Mouse (Mus musculus) hindbrain, embryonic 15.5 days (tissue): ENCODE measurements around the gene 9430015G10Rik. TPM values are rescaled to one million over a fixed set of nuclear protein-coding genes. Genes with fewer than 3 reads are reported as not detected.

Experiments used
- ATAC-seq: fragments of 200-750 bp; cut with Nextera tagmentation; 2 replicates; pipeline ENCODE4 v1.8.0; 2017; ENCODE audit warnings: low read depth, moderate number of reproducible peaks, moderate TSS enrichment; ENCODE audit not compliant: low FRiP score
- H3K27ac ChIP-seq: fragments of 300-500 bp; sonication (generic); replicated peaks from 2 replicates; pipeline ENCODE4 v1.5.1; 2015; ENCODE audit warnings: mild to moderate bottlenecking, inconsistent platforms
- H3K27me3 ChIP-seq: fragments of 300-500 bp; sonication (generic); 2 replicates; pipeline ENCODE4 v1.6.1; 2015; ENCODE audit warnings: control low read depth, inconsistent platforms
- H3K36me3 ChIP-seq: fragments of 300-500 bp; sonication (generic); 2 replicates; pipeline ENCODE4 v1.6.1; 2015; ENCODE audit warnings: control low read depth, inconsistent platforms
- H3K4me1 ChIP-seq: fragments of 300-500 bp; sonication (generic); replicated peaks from 2 replicates; pipeline ENCODE4 v1.6.1; 2015; ENCODE audit warnings: control low read depth, inconsistent platforms
- H3K4me2 ChIP-seq: fragments of 300-500 bp; sonication (generic); 2 replicates; pipeline ENCODE4 v1.6.1; 2015; ENCODE audit warnings: moderate library complexity, mild to moderate bottlenecking, inconsistent platforms
- H3K4me3 ChIP-seq: fragments of 300-500 bp; sonication (generic); 2 replicates; pipeline ENCODE4 v1.5.1; 2015; ENCODE audit warnings: mild to moderate bottlenecking, inconsistent platforms
- H3K9ac ChIP-seq: fragments of 300-500 bp; sonication (generic); 2 replicates; pipeline ENCODE4 v1.6.1; 2015; ENCODE audit warnings: inconsistent platforms
- H3K9me3 ChIP-seq: fragments of 300-500 bp; sonication (generic); 2 replicates; pipeline ENCODE4 v1.6.1; 2016; ENCODE audit warnings: control low read depth, inconsistent platforms
- WGBS: fragments of 180-500 bp; shearing (Covaris S2); methylation state at CpG from one replicate; pipeline ENCODE4 v1.1.7; 2015; 5-methylcytosine and 5-hydroxymethylcytosine counted together
- polyA plus RNA-seq: library from polyadenylated mRNA; unstranded; fragments of >200 nt; fragmentation: Nextera tagmentation; extraction: Ambion mirVana; gene quantifications from 2 replicates; pipeline ENCODE4 v1.2.1, GENCODE M21; 2015

9430015G10Rik gene
- polyA plus RNA-seq, 1 experiment from 2014 or later = 32.6 TPM

GRCm38 (mm10) chr4:156082621-156083234 is 27.1 kb upstream of the 9430015G10Rik start:
- Histone ChIP-seq H3K4me1 (peaks cover 5% of the 10 kb centered on the region), H3K9ac (no peak overlapping the region), H3K4me2 (no peak overlapping the region), H3K4me3 (no peak overlapping the region), H3K27ac (no peak overlapping the region), H3K36me3 (no peaks in the 10 kb centered on the region), H3K9me3 (no peaks in the 10 kb centered on the region), H3K27me3 (peaks cover 6% of the 10 kb centered on the region)
- no peak for ATAC-seq
- 68% methylated on average over 4 of the region's 4 CpGs for WGBS

- Histone ChIP-seq H3K27ac (no peak overlapping the region), H3K36me3 (no peaks in the 10 kb centered on the region), H3K9ac (no peak overlapping the region), H3K9me3 (no peaks in the 10 kb centered on the region), H3K27me3 (peaks cover under 1% of the 10 kb centered on the region; the same call in 1 of the 2 replicates), H3K4me3 (no peak overlapping the region), H3K4me1 (no peaks in the 10 kb centered on the region), H3K4me2 (no peak overlapping the region)
- WGBS = 77% methylated on average over 5 of the region's 5 CpGs
- ATAC-seq = no peak
These were observed 26.4 kb upstream of the 9430015G10Rik start for GRCm38 (mm10) chr4:156083348-156083747.

GRCm38 (mm10) chr4:156084096-156084879 is 25.5 kb upstream of the 9430015G10Rik start:
- Histone ChIP-seq H3K36me3 (no peaks in the 10 kb centered on the region), H3K4me1 (no peaks in the 10 kb centered on the region), H3K27ac (no peak overlapping the region), H3K4me2 (no peak overlapping the region), H3K9ac (no peak overlapping the region), H3K27me3 (no peaks in the 10 kb centered on the region), H3K9me3 (no peaks in the 10 kb centered on the region), H3K4me3 (no peak overlapping the region)
- ATAC-seq = no peak
- WGBS = 86% methylated on average over 9 of the region's 9 CpGs

- no peak for ATAC-seq
- H3K4me1 ChIP-seq = no peaks in the 10 kb centered on the region
- no peaks in the 10 kb centered on the region for H3K9me3 ChIP-seq
- no peak overlapping the region for H3K4me3 ChIP-seq
- no peak overlapping the region for H3K4me2 ChIP-seq
- 85% methylated on average over 8 of the region's 8 CpGs for WGBS
- no peaks in the 10 kb centered on the region for H3K36me3 ChIP-seq
- H3K9ac ChIP-seq = no peak overlapping the region
- H3K27me3 ChIP-seq = no peaks in the 10 kb centered on the region
- H3K27ac ChIP-seq = no peak overlapping the region
These were observed 24.5 kb upstream of the 9430015G10Rik start for GRCm38 (mm10) chr4:156085256-156085655.

- H3K27me3 ChIP-seq = no peaks in the 10 kb centered on the region
- no peak overlapping the region for H3K4me3 ChIP-seq
- no peak for ATAC-seq
- no peak overlapping the region for H3K27ac ChIP-seq
- no peak overlapping the region for H3K4me2 ChIP-seq
- H3K9ac ChIP-seq = no peak overlapping the region
- no peaks in the 10 kb centered on the region for H3K36me3 ChIP-seq
- H3K9me3 ChIP-seq = no peaks in the 10 kb centered on the region
- WGBS = 50% methylated on average over 5 of the region's 5 CpGs
- H3K4me1 ChIP-seq = no peaks in the 10 kb centered on the region
These were observed 22.2 kb upstream of the 9430015G10Rik start for GRCm38 (mm10) chr4:156087398-156088087.

- 79% methylated on average over 1 of the region's 1 CpGs for WGBS
- Histone ChIP-seq H3K9me3 (no peaks in the 10 kb centered on the region), H3K9ac (no peak overlapping the region), H3K27me3 (no peaks in the 10 kb centered on the region), H3K27ac (no peak overlapping the region), H3K4me1 (no peaks in the 10 kb centered on the region), H3K4me3 (no peak overlapping the region), H3K36me3 (no peaks in the 10 kb centered on the region), H3K4me2 (no peak overlapping the region)
- ATAC-seq = no peak
These were observed 18.5 kb upstream of the 9430015G10Rik start for GRCm38 (mm10) chr4:156091236-156091635.

- ATAC-seq = no peak
- Histone ChIP-seq H3K4me2 (no peak overlapping the region), H3K4me3 (no peak overlapping the region), H3K9ac (no peak overlapping the region), H3K27me3 (no peaks in the 10 kb centered on the region), H3K4me1 (no peaks in the 10 kb centered on the region), H3K9me3 (no peaks in the 10 kb centered on the region), H3K36me3 (no peaks in the 10 kb centered on the region), H3K27ac (no peak overlapping the region)
- WGBS = 92% methylated on average over 1 of the region's 1 CpGs
These were observed 17.0 kb upstream of the 9430015G10Rik start for GRCm38 (mm10) chr4:156092765-156093164.

GRCm38 (mm10) chr4:156093758-156094157 is 16.0 kb upstream of the 9430015G10Rik start:
- no peak for ATAC-seq
- no peak overlapping the region for H3K4me3 ChIP-seq
- WGBS = 83% methylated on average over 5 of the region's 5 CpGs
- no peak overlapping the region for H3K27ac ChIP-seq
- no peaks in the 10 kb centered on the region for H3K27me3 ChIP-seq
- H3K4me2 ChIP-seq = no peak overlapping the region
- H3K9me3 ChIP-seq = no peaks in the 10 kb centered on the region
- no peak overlapping the region for H3K9ac ChIP-seq
- no peaks in the 10 kb centered on the region for H3K4me1 ChIP-seq
- no peaks in the 10 kb centered on the region for H3K36me3 ChIP-seq

GRCm38 (mm10) chr4:156096191-156096590 is 13.6 kb upstream of the 9430015G10Rik start:
- no peaks in the 10 kb centered on the region for H3K36me3 ChIP-seq
- H3K4me2 ChIP-seq = no peak overlapping the region
- no peaks in the 10 kb centered on the region for H3K9me3 ChIP-seq
- WGBS = 96% methylated on average over 1 of the region's 1 CpGs
- H3K9ac ChIP-seq = no peak overlapping the region
- H3K27me3 ChIP-seq = no peaks in the 10 kb centered on the region
- H3K27ac ChIP-seq = no peak overlapping the region
- no peak for ATAC-seq
- no peak overlapping the region for H3K4me3 ChIP-seq
- H3K4me1 ChIP-seq = no peaks in the 10 kb centered on the region

- Histone ChIP-seq H3K4me1 (no peaks in the 10 kb centered on the region), H3K36me3 (no peaks in the 10 kb centered on the region), H3K27ac (no peak overlapping the region), H3K9me3 (no peaks in the 10 kb centered on the region), H3K27me3 (no peaks in the 10 kb centered on the region), H3K4me2 (no peak overlapping the region), H3K9ac (no peak overlapping the region), H3K4me3 (no peak overlapping the region)
- WGBS = 72% methylated on average over 9 of the region's 9 CpGs
- ATAC-seq = no peak
These were observed 11.9 kb upstream of the 9430015G10Rik start for GRCm38 (mm10) chr4:156097770-156098366.

- Histone ChIP-seq H3K4me2 (no peak overlapping the region), H3K9ac (no peak overlapping the region), H3K4me3 (no peak overlapping the region), H3K9me3 (no peaks in the 10 kb centered on the region), H3K27me3 (no peaks in the 10 kb centered on the region), H3K36me3 (no peaks in the 10 kb centered on the region), H3K27ac (no peak overlapping the region), H3K4me1 (no peaks in the 10 kb centered on the region)
- ATAC-seq = no peak
- WGBS = 68% methylated on average over 6 of the region's 6 CpGs
These were observed 10.4 kb upstream of the 9430015G10Rik start for GRCm38 (mm10) chr4:156099427-156099826.

GRCm38 (mm10) chr4:156100501-156100900 is 9.3 kb upstream of the 9430015G10Rik start:
- no peaks in the 10 kb centered on the region for H3K4me1 ChIP-seq
- 90% methylated on average over 5 of the region's 5 CpGs for WGBS
- H3K9me3 ChIP-seq = no peaks in the 10 kb centered on the region
- no peak overlapping the region for H3K9ac ChIP-seq
- no peak overlapping the region for H3K27ac ChIP-seq
- H3K4me3 ChIP-seq = no peak overlapping the region
- H3K27me3 ChIP-seq = no peaks in the 10 kb centered on the region
- no peak for ATAC-seq
- no peaks in the 10 kb centered on the region for H3K36me3 ChIP-seq
- no peak overlapping the region for H3K4me2 ChIP-seq
